Mouse (Mus musculus): Measurements from ENCODE around the gene Ears2. TPM values are rescaled to one million over a fixed set of nuclear protein-coding genes. Genes with fewer than 3 reads are reported as not detected.

The Ears2 gene
- total RNA-seq, 1 experiment from 2014 or later, result 5.7 TPM

- ATAC-seq (replicated peaks in 1 of 2; ENCODE audit: insufficient read depth in 1 of 2, low FRiP score in 2 of 2, low TSS enrichment in 1 of 2, low read depth in 1 of 2, poor library complexity in 2 of 2, severe bottlenecking in 2 of 2), result no peak
Observed at GRCm38 (mm10) chr7:122050834-122051233, 16.2 kb downstream of the Ears2 start.

GRCm38 (mm10) chr7:122048191-122048590, 18.9 kb downstream of the Ears2 start:
- ATAC-seq (replicated peaks in 1 of 2; ENCODE audit: insufficient read depth in 1 of 2, low FRiP score in 2 of 2, low TSS enrichment in 1 of 2, low read depth in 1 of 2, poor library complexity in 2 of 2, severe bottlenecking in 2 of 2), result no peak

GRCm38 (mm10) chr7:122046813-122047212, 20.2 kb downstream of the Ears2 start:
- ATAC-seq (replicated peaks in 1 of 2; ENCODE audit: insufficient read depth in 1 of 2, low FRiP score in 2 of 2, low TSS enrichment in 1 of 2, low read depth in 1 of 2, poor library complexity in 2 of 2, severe bottlenecking in 2 of 2), result no peak

- ATAC-seq (replicated peaks in 1 of 2; ENCODE audit: insufficient read depth in 1 of 2, low FRiP score in 2 of 2, low TSS enrichment in 1 of 2, low read depth in 1 of 2, poor library complexity in 2 of 2, severe bottlenecking in 2 of 2), result no peak
Observed at GRCm38 (mm10) chr7:122045711-122046110, 21.4 kb downstream of the Ears2 start.

- ATAC-seq (replicated peaks in 1 of 2; ENCODE audit: insufficient read depth in 1 of 2, low FRiP score in 2 of 2, low TSS enrichment in 1 of 2, low read depth in 1 of 2, poor library complexity in 2 of 2, severe bottlenecking in 2 of 2), result no peak
Observed at GRCm38 (mm10) chr7:122045181-122045634, 21.9 kb downstream of the Ears2 start.

- ATAC-seq (replicated peaks in 1 of 2; ENCODE audit: insufficient read depth in 1 of 2, low FRiP score in 2 of 2, low TSS enrichment in 1 of 2, low read depth in 1 of 2, poor library complexity in 2 of 2, severe bottlenecking in 2 of 2), result no peak
Observed at GRCm38 (mm10) chr7:122044106-122044505, 23.0 kb downstream of the Ears2 start.

- peak; percentile 66 to 69 for ATAC-seq (replicated peaks in 1 of 2; ENCODE audit: insufficient read depth in 1 of 2, low FRiP score in 2 of 2, low TSS enrichment in 1 of 2, low read depth in 1 of 2, poor library complexity in 2 of 2, severe bottlenecking in 2 of 2)
Observed at GRCm38 (mm10) chr7:122034348-122034747, 32.7 kb downstream of the Ears2 start.

GRCm38 (mm10) chr7:122033371-122033770, 33.7 kb downstream of the Ears2 start:
- peak; percentile 27 to 53; a peak in 1 of 4 replicates for ATAC-seq (replicated peaks in 1 of 2; ENCODE audit: insufficient read depth in 1 of 2, low FRiP score in 2 of 2, low TSS enrichment in 1 of 2, low read depth in 1 of 2, poor library complexity in 2 of 2, severe bottlenecking in 2 of 2)

GRCm38 (mm10) chr7:122022131-122022530, 44.9 kb downstream of the Ears2 start:
- no peak for ATAC-seq (replicated peaks in 1 of 2; ENCODE audit: insufficient read depth in 1 of 2, low FRiP score in 2 of 2, low TSS enrichment in 1 of 2, low read depth in 1 of 2, poor library complexity in 2 of 2, severe bottlenecking in 2 of 2)

- ATAC-seq (replicated peaks in 1 of 2; ENCODE audit: insufficient read depth in 1 of 2, low FRiP score in 2 of 2, low TSS enrichment in 1 of 2, low read depth in 1 of 2, poor library complexity in 2 of 2, severe bottlenecking in 2 of 2), result peak; percentile 83 to 92
Observed at GRCm38 (mm10) chr7:122020667-122021354, 46.3 kb downstream of the Ears2 start, which contains the start of gene Gga2. Gene Gga2 (minus strand): TSS chr7:122021222.

GRCm38 (mm10) chr7:122020273-122020666, 46.8 kb downstream of the Ears2 start:
- no peak for ATAC-seq (replicated peaks in 1 of 2; ENCODE audit: insufficient read depth in 1 of 2, low FRiP score in 2 of 2, low TSS enrichment in 1 of 2, low read depth in 1 of 2, poor library complexity in 2 of 2, severe bottlenecking in 2 of 2)

- no peak for ATAC-seq (replicated peaks in 1 of 2; ENCODE audit: insufficient read depth in 1 of 2, low FRiP score in 2 of 2, low TSS enrichment in 1 of 2, low read depth in 1 of 2, poor library complexity in 2 of 2, severe bottlenecking in 2 of 2)
Observed at GRCm38 (mm10) chr7:122018978-122019377, 48.1 kb downstream of the Ears2 start.

GRCm38 (mm10) chr7:122018247-122018646, 48.8 kb downstream of the Ears2 start:
- ATAC-seq (replicated peaks in 1 of 2; ENCODE audit: insufficient read depth in 1 of 2, low FRiP score in 2 of 2, low TSS enrichment in 1 of 2, low read depth in 1 of 2, poor library complexity in 2 of 2, severe bottlenecking in 2 of 2), result peak; percentile 54 to 57

- no peak for ATAC-seq (replicated peaks in 1 of 2; ENCODE audit: insufficient read depth in 1 of 2, low FRiP score in 2 of 2, low TSS enrichment in 1 of 2, low read depth in 1 of 2, poor library complexity in 2 of 2, severe bottlenecking in 2 of 2)
Observed at GRCm38 (mm10) chr7:122015734-122016133, 51.3 kb downstream of the Ears2 start.

- ATAC-seq (replicated peaks in 1 of 2; ENCODE audit: insufficient read depth in 1 of 2, low FRiP score in 2 of 2, low TSS enrichment in 1 of 2, low read depth in 1 of 2, poor library complexity in 2 of 2, severe bottlenecking in 2 of 2), result no peak
Observed at GRCm38 (mm10) chr7:122015105-122015504, 52.0 kb downstream of the Ears2 start.

GRCm38 (mm10) chr7:122012949-122013348, 54.1 kb downstream of the Ears2 start:
- ATAC-seq (replicated peaks in 1 of 2; ENCODE audit: insufficient read depth in 1 of 2, low FRiP score in 2 of 2, low TSS enrichment in 1 of 2, low read depth in 1 of 2, poor library complexity in 2 of 2, severe bottlenecking in 2 of 2), result no peak

GRCm38 (mm10) chr7:122012370-122012769, 54.7 kb downstream of the Ears2 start:
- no peak for ATAC-seq (replicated peaks in 1 of 2; ENCODE audit: insufficient read depth in 1 of 2, low FRiP score in 2 of 2, low TSS enrichment in 1 of 2, low read depth in 1 of 2, poor library complexity in 2 of 2, severe bottlenecking in 2 of 2)

- ATAC-seq (replicated peaks in 1 of 2; ENCODE audit: insufficient read depth in 1 of 2, low FRiP score in 2 of 2, low TSS enrichment in 1 of 2, low read depth in 1 of 2, poor library complexity in 2 of 2, severe bottlenecking in 2 of 2), result peak; percentile 27 to 43; a peak in 2 of 4 replicates
Observed at GRCm38 (mm10) chr7:122000396-122000795, 66.7 kb downstream of the Ears2 start.

GRCm38 (mm10) chr7:121995961-121996360, 71.1 kb downstream of the Ears2 start:
- no peak for ATAC-seq (replicated peaks in 1 of 2; ENCODE audit: insufficient read depth in 1 of 2, low FRiP score in 2 of 2, low TSS enrichment in 1 of 2, low read depth in 1 of 2, poor library complexity in 2 of 2, severe bottlenecking in 2 of 2)

All from hematopoietic stem cell, adult 5-6 weeks (primary cell).